In genomic region chr14:7952610-7953254, GRCm38 (mm10) we compare ENCODE assay signal across 8 mouse cellular contexts. TPM values are rescaled to one million over a fixed set of nuclear protein-coding genes. Genes with fewer than 3 reads are reported as not detected.
DNase-seq lines count a peak whose midpoint lies in the region; ATAC-seq and TF ChIP-seq lines count a peak whose summit lies in the region.

No protein-coding gene starts in this region.

- H3K4me3 ChIP-seq in gastrocnemius, adult 2 months = no peak overlapping the region
- no peak overlapping the region for H3K4me3 ChIP-seq in hindbrain, postnatal 0 days (ENCODE audit: low read length)
- H3K4me3 ChIP-seq in liver, embryonic 12.5 days = no peak overlapping the region
- H3K4me3 ChIP-seq in stomach, embryonic 14.5 days (ENCODE audit: low read depth, low read length) = no peak overlapping the region

- no peak overlapping the region for H3K4me2 ChIP-seq in hindbrain, postnatal 0 days (ENCODE audit: low read depth, low read length)
- no peak overlapping the region for H3K4me2 ChIP-seq in liver, embryonic 12.5 days
- H3K4me2 ChIP-seq in stomach, embryonic 14.5 days (replicated peaks; ENCODE audit: low read depth, low read length) = no peak overlapping the region

- H3K9me3 ChIP-seq in hindbrain, postnatal 0 days (ENCODE audit: low read length) = no peaks in the 10 kb centered on the region
- no peaks in the 10 kb centered on the region for H3K9me3 ChIP-seq in liver, embryonic 12.5 days (replicated peaks)
- H3K9me3 ChIP-seq in stomach, embryonic 14.5 days (ENCODE audit: control insufficient read depth, low read depth, low read length) = no peaks in the 10 kb centered on the region

- no peak for ATAC-seq in hindbrain, postnatal 0 days
- ATAC-seq in liver, embryonic 12.5 days = peak; percentile 76
- peak; percentile 81 for ATAC-seq in stomach, embryonic 14.5 days (ENCODE audit: insufficient number of reproducible peaks, insufficient read depth, low FRiP score, low read depth)

- H3K9ac ChIP-seq in hindbrain, postnatal 0 days (replicated peaks; ENCODE audit: low read length) = no peak overlapping the region
- H3K9ac ChIP-seq in liver, embryonic 12.5 days = no peak overlapping the region
- no peak overlapping the region for H3K9ac ChIP-seq in stomach, embryonic 14.5 days (replicated peaks; ENCODE audit: low read depth, low read length)

- H3K4me1 ChIP-seq in hindbrain, postnatal 0 days (ENCODE audit: insufficient read depth, low read length) = no peaks in the 10 kb centered on the region
- peaks cover 9% of the 10 kb centered on the region for H3K4me1 ChIP-seq in liver, embryonic 12.5 days
- H3K4me1 ChIP-seq in stomach, embryonic 14.5 days (ENCODE audit: control insufficient read depth, insufficient read depth, low read length) = peaks cover 16% of the 10 kb centered on the region; the same call in 1 of the 2 replicates

- intact Hi-C loops in gastrocnemius, adult 2 months (cut with DNase I) = no loop called here

- TF ChIP-seq CTCF in gastrocnemius, adult 2 months (IDR thresholded peaks at IDR 0.05) = no peak
- TF ChIP-seq CTCF in hindbrain, postnatal 0 days (IDR thresholded peaks at IDR 0.05; ENCODE audit: low read depth) = no peak

- H3K36me3 ChIP-seq in hindbrain, postnatal 0 days (ENCODE audit: insufficient read depth, low read length) = peaks cover 13% of the 10 kb centered on the region; the same call in 1 of the 2 replicates
- H3K36me3 ChIP-seq in liver, embryonic 12.5 days = peaks cover 27% of the 10 kb centered on the region
- peaks cover 25% of the 10 kb centered on the region for H3K36me3 ChIP-seq in stomach, embryonic 14.5 days (ENCODE audit: control insufficient read depth, insufficient read depth, low read length)

- WGBS in hindbrain, postnatal 0 days = 37% methylated on average over 12 of the region's 12 CpGs
- WGBS in liver, embryonic 12.5 days (ENCODE audit: insufficient replicate concordance) = 45% methylated on average over 12 of the region's 12 CpGs
- WGBS in stomach, embryonic 14.5 days = 11% methylated on average over 12 of the region's 12 CpGs

- no peaks in the 10 kb centered on the region for H3K27me3 ChIP-seq in hindbrain, postnatal 0 days (ENCODE audit: insufficient read depth, low read length)
- H3K27me3 ChIP-seq in liver, embryonic 12.5 days (replicated peaks) = no peaks in the 10 kb centered on the region
- no peaks in the 10 kb centered on the region for H3K27me3 ChIP-seq in stomach, embryonic 14.5 days (ENCODE audit: control insufficient read depth, insufficient read depth, low read length)

- DNase-seq in gastrocnemius, adult 2 months = peak; percentile 53
- DNase-seq in gastrocnemius, adult 18-20 months (ENCODE audit: low spot score) = no peak
- peak; percentile 34 for DNase-seq in embryo, embryonic 11 days
- DNase-seq in hindbrain, postnatal 0 days (ENCODE audit: low spot score) = no peak
- DNase-seq in frontal cortex, postnatal 36 days (ENCODE audit: low spot score in 2 of 2) = no peak
- DNase-seq in thymus, postnatal 4 days = no peak

- peak overlapping the region; percentile 73 for H3K27ac ChIP-seq in gastrocnemius, adult 2 months
- H3K27ac ChIP-seq in hindbrain, postnatal 0 days = peak overlapping the region; percentile 36; the same call in 1 of the 2 replicates
- H3K27ac ChIP-seq in liver, embryonic 12.5 days = peak overlapping the region; percentile 72
- peak overlapping the region; percentile 85 for H3K27ac ChIP-seq in stomach, embryonic 14.5 days (ENCODE audit: low read length)

RNA-seq across cellular contexts. Expression of gene Gm45521, which starts 4.4 kb away (rescaled TPM):
- not detected for total RNA-seq in gastrocnemius, adult 2 months (2021)
- not detected for total RNA-seq in gastrocnemius, adult 18-20 months (2021)
- not detected in 2 replicates for total RNA-seq in hindbrain, postnatal 0 days (2014; rRNA removed)
- 0.23 TPM in 1 of 2 replicates, not detected in the other for polyA plus RNA-seq in hindbrain, postnatal 0 days (2015; fragmentation: Nextera tagmentation; extraction: Ambion mirVana)
- polyA plus RNA-seq in liver, embryonic 12.5 days (2016; fragmentation: Nextera tagmentation; extraction: Ambion mirVana) = not detected in 2 replicates
- not detected in 2 replicates for polyA plus RNA-seq in stomach, embryonic 14.5 days (2014; fragmentation: Nextera tagmentation; extraction: Ambion mirVana)

RNA-seq across cellular contexts. Expression of gene Dnase1l3, which starts 41.6 kb away (rescaled TPM):
- not detected for total RNA-seq in gastrocnemius, adult 2 months (2021)
- not detected for total RNA-seq in gastrocnemius, adult 18-20 months (2021)
- total RNA-seq in hindbrain, postnatal 0 days (2014; rRNA removed) = not detected in 2 replicates
- 0.05 and 0.09 TPM in 2 replicates for polyA plus RNA-seq in hindbrain, postnatal 0 days (2015; fragmentation: Nextera tagmentation; extraction: Ambion mirVana)
- polyA plus RNA-seq in liver, embryonic 12.5 days (2016; fragmentation: Nextera tagmentation; extraction: Ambion mirVana) = 0.72 and 0.79 TPM in 2 replicates
- 0.28 and 0.38 TPM in 2 replicates for polyA plus RNA-seq in stomach, embryonic 14.5 days (2014; fragmentation: Nextera tagmentation; extraction: Ambion mirVana)

RNA-seq across cellular contexts. Expression of gene Abhd6, which starts 50.0 kb away (rescaled TPM):
- total RNA-seq in gastrocnemius, adult 2 months (2021) = 1 to 10 TPM; 4.8 to 7.3 TPM
- total RNA-seq in gastrocnemius, adult 18-20 months (2021) = 1 to 10 TPM; 7.6 to 8.6 TPM
- 14.8 and 15.8 TPM in 2 replicates for total RNA-seq in hindbrain, postnatal 0 days (2014; rRNA removed)
- polyA plus RNA-seq in hindbrain, postnatal 0 days (2015; fragmentation: Nextera tagmentation; extraction: Ambion mirVana) = 33.5 and 36.5 TPM in 2 replicates
- polyA plus RNA-seq in liver, embryonic 12.5 days (2016; fragmentation: Nextera tagmentation; extraction: Ambion mirVana) = 8.2 and 10.6 TPM in 2 replicates
- polyA plus RNA-seq in stomach, embryonic 14.5 days (2014; fragmentation: Nextera tagmentation; extraction: Ambion mirVana) = 20.3 and 25.6 TPM in 2 replicates

Comparison
In these comparisons a context has a peak if more than half of its experiments do, and no peak if none do; other contexts are left out.
1. DNase-seq: peak in gastrocnemius, adult 2 months (single experiment) and embryo, embryonic 11 days (single experiment); none in gastrocnemius, adult 18-20 months (single experiment), hindbrain, postnatal 0 days (single experiment), frontal cortex, postnatal 36 days (0 of 2) and thymus, postnatal 4 days (single experiment).
2. Peak in every context shown above with its lines, with median percentiles within 50 percentile points of each other: H3K27ac ChIP-seq.